Mouse (Mus musculus): ENCODE data around the gene Fsd1. TPM values are rescaled to one million over a fixed set of nuclear protein-coding genes. Genes with fewer than 3 reads are reported as not detected.

The Fsd1 gene
- total and polyA plus RNA-seq, 2 experiments from 2014 or later: 106 to 169 TPM

GRCm38 (mm10) chr17:55950601-55951000, 35.7 kb upstream of the Fsd1 start:
- Histone ChIP-seq H3K9me3 (ENCODE audit: low read length) (no peaks in the 10 kb centered on the region), H3K4me3 (ENCODE audit: low read depth, low read length) (no peak overlapping the region), H3K4me1 (ENCODE audit: insufficient read depth) (no peaks in the 10 kb centered on the region), H3K4me2 (ENCODE audit: low read depth) (no peak overlapping the region), H3K9ac (no peak overlapping the region), H3K27ac (ENCODE audit: low read depth, low read length) (no peak overlapping the region), H3K27me3 (ENCODE audit: insufficient read depth, low read length) (no peaks in the 10 kb centered on the region), H3K36me3 (ENCODE audit: insufficient read depth) (no peaks in the 10 kb centered on the region)
- no peak for TF ChIP-seq CTCF (IDR thresholded peaks at IDR 0.05; ENCODE audit: low read depth)
- WGBS: 78% methylated on average over 9 of the region's 9 CpGs
- DNase-seq (no peak), ATAC-seq (no peak)

DNA sequence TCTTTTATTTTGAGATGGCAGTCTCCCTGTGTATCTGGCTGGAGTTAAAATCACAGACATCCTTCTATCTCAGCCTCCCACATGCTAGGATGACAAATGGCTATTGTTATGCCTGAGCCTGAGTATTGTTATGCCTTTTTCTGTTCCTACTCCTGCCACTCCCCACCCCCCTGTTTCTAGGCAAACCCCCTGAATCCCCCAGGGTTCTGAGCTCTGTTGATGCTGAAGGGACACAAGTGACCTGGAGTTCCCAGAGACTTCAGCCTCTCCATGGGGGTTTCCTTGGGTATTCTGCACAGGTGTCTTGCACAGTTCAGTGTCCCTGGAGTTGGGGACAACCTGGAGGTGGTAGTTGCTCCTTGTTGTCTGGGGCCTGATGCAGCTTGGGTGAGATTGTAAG, 34.3 kb upstream of the Fsd1 start:
- H3K4me2 ChIP-seq (ENCODE audit: low read depth): no peak overlapping the region
- no peak overlapping the region for H3K9ac ChIP-seq
- H3K27me3 ChIP-seq (ENCODE audit: insufficient read depth, low read length): no peaks in the 10 kb centered on the region
- no peak for DNase-seq
- no peak for TF ChIP-seq CTCF (IDR thresholded peaks at IDR 0.05; ENCODE audit: low read depth)
- no peaks in the 10 kb centered on the region for H3K9me3 ChIP-seq (ENCODE audit: low read length)
- H3K4me1 ChIP-seq (ENCODE audit: insufficient read depth): peaks cover 6% of the 10 kb centered on the region
- ATAC-seq: no peak
- no peaks in the 10 kb centered on the region for H3K36me3 ChIP-seq (ENCODE audit: insufficient read depth)
- no peak overlapping the region for H3K4me3 ChIP-seq (ENCODE audit: low read depth, low read length)
- H3K27ac ChIP-seq (ENCODE audit: low read depth, low read length): no peak overlapping the region

- Histone ChIP-seq H3K27ac (ENCODE audit: low read depth, low read length) (no peak within 1 kb of the TSS), H3K4me1 (ENCODE audit: insufficient read depth) (peaks cover 6% of the 10 kb centered on the region), H3K4me2 (ENCODE audit: low read depth) (no peak within 1 kb of the TSS), H3K36me3 (ENCODE audit: insufficient read depth) (no peaks in the 10 kb centered on the region), H3K27me3 (ENCODE audit: insufficient read depth, low read length) (no peaks in the 10 kb centered on the region), H3K4me3 (ENCODE audit: low read depth, low read length) (no peak within 1 kb of the TSS), H3K9ac (no peak within 1 kb of the TSS), H3K9me3 (ENCODE audit: low read length) (no peaks in the 10 kb centered on the region)
- DNase-seq (no peak), ATAC-seq (no peak)
- no peak for TF ChIP-seq CTCF (IDR thresholded peaks at IDR 0.05; ENCODE audit: low read depth)
- WGBS: 86% methylated on average over 6 of the region's 6 CpGs
Measured at GRCm38 (mm10) chr17:55952447-55953027, 33.8 kb upstream of the Fsd1 start, which contains the start of gene Ebi3. Gene Ebi3, plus strand, starts transcription at chr17:55952640.

DNA sequence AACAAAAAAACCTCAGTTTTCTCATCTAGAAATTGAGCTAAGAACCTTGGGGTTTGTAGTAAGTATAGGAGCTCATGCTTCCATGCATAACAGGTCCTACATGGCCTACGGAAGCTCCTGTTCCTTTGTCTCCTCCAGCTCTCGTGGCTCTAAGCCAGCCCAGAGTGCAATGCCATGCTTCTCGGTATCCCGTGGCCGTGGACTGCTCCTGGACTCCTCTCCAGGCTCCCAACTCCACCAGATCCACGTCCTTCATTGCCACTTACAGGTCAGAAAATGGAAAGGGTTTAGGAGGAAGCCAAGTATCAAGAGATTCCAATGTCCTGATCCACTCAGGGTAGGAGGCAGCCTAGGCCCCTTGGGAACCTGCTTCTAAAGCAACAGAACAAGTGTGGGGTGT, 32.6 kb upstream of the Fsd1 start:
- Histone ChIP-seq H3K4me2 (ENCODE audit: low read depth) (no peak overlapping the region), H3K4me3 (ENCODE audit: low read depth, low read length) (no peak overlapping the region), H3K9ac (no peak overlapping the region), H3K9me3 (ENCODE audit: low read length) (no peaks in the 10 kb centered on the region), H3K4me1 (ENCODE audit: insufficient read depth) (peaks cover 12% of the 10 kb centered on the region), H3K36me3 (ENCODE audit: insufficient read depth) (no peaks in the 10 kb centered on the region), H3K27me3 (ENCODE audit: insufficient read depth, low read length) (no peaks in the 10 kb centered on the region), H3K27ac (ENCODE audit: low read depth, low read length) (no peak overlapping the region)
- WGBS: 79% methylated on average over 6 of the region's 6 CpGs
- no peak for TF ChIP-seq CTCF (IDR thresholded peaks at IDR 0.05; ENCODE audit: low read depth)
- ATAC-seq (no peak), DNase-seq (no peak)

- Histone ChIP-seq H3K27me3 (ENCODE audit: insufficient read depth, low read length) (no peaks in the 10 kb centered on the region), H3K36me3 (ENCODE audit: insufficient read depth) (no peaks in the 10 kb centered on the region), H3K27ac (ENCODE audit: low read depth, low read length) (no peak overlapping the region), H3K4me1 (ENCODE audit: insufficient read depth) (peaks cover 12% of the 10 kb centered on the region), H3K9me3 (ENCODE audit: low read length) (no peaks in the 10 kb centered on the region), H3K4me2 (ENCODE audit: low read depth) (no peak overlapping the region), H3K4me3 (ENCODE audit: low read depth, low read length) (no peak overlapping the region), H3K9ac (no peak overlapping the region)
- ATAC-seq (no peak), DNase-seq (no peak)
- no peak for TF ChIP-seq CTCF (IDR thresholded peaks at IDR 0.05; ENCODE audit: low read depth)
- 38% methylated on average over 15 of the region's 16 CpGs for WGBS
Measured at GRCm38 (mm10) chr17:55954229-55954628, 32.1 kb upstream of the Fsd1 start.

DNA sequence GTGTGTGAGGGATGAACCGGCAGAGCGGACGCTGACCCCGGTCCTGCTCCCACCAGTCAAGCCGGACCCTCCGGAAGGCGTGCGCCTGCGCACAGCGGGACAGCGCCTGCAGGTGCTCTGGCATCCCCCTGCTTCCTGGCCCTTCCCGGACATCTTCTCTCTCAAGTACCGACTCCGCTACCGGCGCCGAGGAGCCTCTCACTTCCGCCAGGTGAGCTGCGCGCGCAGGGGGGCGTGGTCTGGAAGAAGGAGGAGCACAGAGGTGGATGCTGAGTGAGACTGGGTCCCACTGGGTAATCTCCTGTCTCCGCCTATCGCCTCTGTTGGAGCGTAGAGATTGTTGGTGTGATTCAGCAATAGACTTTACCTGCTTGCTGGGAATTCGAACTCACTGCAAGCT, 30.2 kb upstream of the Fsd1 start:
- TF ChIP-seq CTCF (IDR thresholded peaks at IDR 0.05; ENCODE audit: low read depth): peak; percentile 16; the same call in 1 of the 2 replicates
- H3K36me3 ChIP-seq (ENCODE audit: insufficient read depth): 0 out of 2 replicates have a peak, but pooled peaks cover 2% of the 10 kb centered on the region
- WGBS: 1% methylated on average over 26 of the region's 26 CpGs
- no peaks in the 10 kb centered on the region for H3K9me3 ChIP-seq (ENCODE audit: low read length)
- H3K27me3 ChIP-seq (ENCODE audit: insufficient read depth, low read length): no peaks in the 10 kb centered on the region
- peak overlapping the region; percentile 71 for H3K4me2 ChIP-seq (ENCODE audit: low read depth)
- H3K9ac ChIP-seq: peak overlapping the region; percentile 44
- H3K27ac ChIP-seq (ENCODE audit: low read depth, low read length): no peak overlapping the region
- H3K4me3 ChIP-seq (ENCODE audit: low read depth, low read length): peak overlapping the region; percentile 43
- peak; percentile 16 for ATAC-seq
- peaks cover 12% of the 10 kb centered on the region for H3K4me1 ChIP-seq (ENCODE audit: insufficient read depth)
- DNase-seq: peak; percentile 85

DNA sequence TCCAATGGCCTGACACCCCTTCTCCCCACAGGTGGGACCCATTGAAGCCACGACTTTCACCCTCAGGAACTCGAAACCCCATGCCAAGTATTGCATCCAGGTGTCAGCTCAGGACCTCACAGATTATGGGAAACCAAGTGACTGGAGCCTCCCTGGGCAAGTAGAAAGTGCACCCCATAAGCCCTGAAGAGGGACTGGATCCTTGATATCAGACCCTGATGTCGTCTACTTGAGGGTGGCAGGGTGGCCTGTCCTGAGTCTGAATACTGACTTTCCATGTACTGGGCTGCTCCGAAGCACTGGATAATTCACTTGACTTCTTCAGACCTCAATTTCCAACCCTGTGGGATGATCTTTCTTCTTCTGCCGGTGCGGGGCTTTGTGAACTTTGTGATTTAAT, 29.7 kb upstream of the Fsd1 start:
- Histone ChIP-seq H3K4me1 (ENCODE audit: insufficient read depth) (peaks cover 12% of the 10 kb centered on the region), H3K36me3 (ENCODE audit: insufficient read depth) (peaks cover 6% of the 10 kb centered on the region; the same call in 1 of the 2 replicates), H3K9ac (peak overlapping the region; percentile 44), H3K27me3 (ENCODE audit: insufficient read depth, low read length) (no peaks in the 10 kb centered on the region), H3K4me2 (ENCODE audit: low read depth) (peak overlapping the region; percentile 71), H3K4me3 (ENCODE audit: low read depth, low read length) (peak overlapping the region; percentile 43), H3K9me3 (ENCODE audit: low read length) (no peaks in the 10 kb centered on the region), H3K27ac (ENCODE audit: low read depth, low read length) (no peak overlapping the region)
- TF ChIP-seq CTCF (IDR thresholded peaks at IDR 0.05; ENCODE audit: low read depth): no peak
- DNase-seq (no peak), ATAC-seq (no peak)
- 44% methylated on average over 6 of the region's 6 CpGs for WGBS
